Mouse (Mus musculus): ENCODE data around the gene Btbd35f19.
"Not testable (repeated sequence)": the region's sequence is repeated elsewhere in the genome, so short reads cannot be mapped to it uniquely, and the experiment has no call there.

Btbd35f19 gene
- long read RNA-seq, experiment 1 = 0 reads
- long read RNA-seq, experiment 2 = 0 reads

- intact Hi-C loops (cut with DNase I) = not testable (repeated sequence)
These were observed at the start of gene Btbd35f19 for GRCm38 (mm10) chrX:31383818-31384217. Gene Btbd35f19 (minus strand): TSS chrX:31383918.

GRCm38 (mm10) chrX:31341924-31342323 lies 41.8 kb downstream of the Btbd35f19 start:
- intact Hi-C loops (cut with DNase I) = not testable (repeated sequence)

GRCm38 (mm10) chrX:31336154-31336553 lies 47.6 kb downstream of the Btbd35f19 start, which contains the start of gene Btbd35f26:
Gene Btbd35f26 (plus strand): TSS chrX:31336454.
- intact Hi-C loops (cut with DNase I) = not testable (repeated sequence)

Measured in adrenal gland (tissue).